Mouse (Mus musculus) regulatory T cell (primary cell): ENCODE data around the gene Mgarp.

Experiments
- in situ Hi-C: fragments of 300-600 bp; cut with MboI, MseI; formaldehyde crosslinking; loops from one replicate; pipeline ENCODE4 v1.15.1; 2025; ENCODE audit warnings: high pct_unique_total_duplicates

Mgarp gene

DNA sequence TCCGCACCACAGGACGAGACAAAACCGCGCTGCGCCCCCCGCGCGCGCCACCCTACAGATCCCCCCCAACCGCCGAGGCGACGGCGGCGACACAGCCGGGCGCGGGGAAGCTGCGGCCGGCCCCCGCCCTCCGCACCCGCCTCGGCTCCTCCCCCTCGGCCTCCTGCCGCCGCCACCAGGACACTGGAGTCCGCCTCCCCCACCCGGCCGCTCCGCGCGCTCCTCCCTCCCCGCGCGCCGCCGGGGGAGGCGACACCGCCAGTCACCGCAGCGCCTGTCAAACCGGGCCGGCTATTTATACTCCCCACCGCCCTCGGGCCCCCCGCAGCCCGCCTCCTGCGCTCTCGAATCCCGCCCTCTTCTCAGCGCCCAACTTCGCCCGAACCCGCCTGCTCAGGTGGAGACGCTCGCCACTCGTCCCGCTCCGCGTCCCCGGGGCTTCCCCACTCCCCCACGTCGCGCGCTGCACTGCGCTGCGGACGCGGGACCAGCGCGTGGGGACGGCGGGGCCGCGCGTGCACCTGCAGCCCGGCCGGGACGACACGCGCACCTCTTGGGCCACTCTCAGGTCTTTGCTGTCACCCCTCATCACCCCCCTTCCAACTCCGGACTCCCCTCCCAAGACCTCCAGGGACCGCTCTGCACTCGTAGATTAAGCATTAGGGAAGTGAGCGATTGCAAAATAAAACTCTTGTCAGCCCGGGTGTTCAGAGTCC is 55.8 kb downstream of the Mgarp start, which contains the start of gene Elf2:
Elf2 (minus strand) TSS at position 112 of the 716 bp plus-strand sequence.
- in situ Hi-C loops, result no loop called here

DNA sequence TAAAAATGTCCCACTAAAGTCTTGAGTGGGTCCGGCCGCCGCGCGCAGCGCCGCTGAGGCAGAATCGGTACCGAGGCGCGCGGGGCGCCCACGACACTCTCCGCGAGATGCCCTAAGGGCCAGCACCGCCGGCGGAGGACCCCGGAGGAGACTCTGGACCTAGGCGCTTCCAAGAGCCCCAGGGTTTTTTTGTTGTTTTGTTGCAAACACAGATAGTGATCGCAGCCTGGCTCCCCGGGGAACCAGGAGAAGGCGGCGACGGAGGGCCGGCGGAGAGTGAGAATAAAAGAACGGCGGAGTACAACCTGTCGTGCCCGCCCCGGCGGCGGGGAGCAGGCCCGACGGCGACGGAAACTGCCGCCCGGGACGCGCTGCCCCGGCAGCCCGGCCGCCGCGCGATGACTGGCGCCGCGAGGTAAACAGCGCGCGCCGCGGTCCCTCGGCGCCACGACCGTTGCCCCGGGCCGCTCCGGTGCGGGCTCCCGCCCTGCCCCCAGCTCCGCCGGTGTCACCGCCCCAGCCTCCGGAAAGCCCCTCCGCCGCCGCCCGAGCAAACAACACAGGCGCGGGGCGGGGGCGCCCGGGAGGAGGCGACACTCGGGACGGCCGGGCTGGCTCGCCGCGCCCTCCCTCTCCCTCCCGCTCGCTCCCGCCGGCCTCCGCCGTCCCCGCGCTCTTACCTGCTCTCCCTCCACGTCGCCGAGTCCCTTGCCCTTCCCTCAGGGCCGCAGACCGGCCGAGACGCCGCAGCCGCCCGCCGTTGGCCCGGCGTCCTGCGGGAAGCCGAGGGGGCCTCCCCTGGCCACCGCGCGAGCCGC is 56.6 kb downstream of the Mgarp start:
- in situ Hi-C loops, result loop anchor here (5.0 kb wide), 1 partner anchor 108 kb away; no protein-coding TSS in a partner anchor

DNA sequence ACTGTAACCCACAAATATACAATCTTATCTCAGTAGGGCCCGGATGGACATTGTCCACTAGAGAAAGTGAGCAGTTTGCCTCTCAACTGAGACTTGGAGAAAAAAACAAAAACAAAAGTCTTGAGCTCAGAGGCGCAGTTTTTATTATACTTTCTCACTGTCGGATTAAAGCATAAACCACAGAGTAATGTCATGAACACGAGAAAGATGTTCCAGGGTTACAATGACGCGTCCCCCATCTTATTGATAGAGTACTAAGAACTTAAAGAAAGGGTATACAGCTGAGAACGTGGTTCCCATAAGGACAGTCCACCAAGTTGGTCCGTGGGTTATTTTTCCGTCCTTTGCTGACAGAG is 57.2 kb downstream of the Mgarp start:
- in situ Hi-C loops, result loop anchor here (5.0 kb wide), 1 partner anchor 107 kb away; no protein-coding TSS in a partner anchor
